8 mouse cellular contexts compared by ENCODE assay signal in genomic region chr3:95754345-95755206, GRCm38 (mm10). TPM values are rescaled to one million over a fixed set of nuclear protein-coding genes. Genes with fewer than 3 reads are reported as not detected.
DNase-seq lines count a peak whose midpoint lies in the region; ATAC-seq and TF ChIP-seq lines count a peak whose summit lies in the region.

No protein-coding gene starts in this region.

- TF ChIP-seq CTCF in ES-Bruce4 (IDR thresholded peaks at IDR 0.05; ENCODE audit: low read depth, low read length): no peak
- TF ChIP-seq CTCF in liver, postnatal 0 days (IDR thresholded peaks at IDR 0.05; ENCODE audit: low read depth): no peak

- intact Hi-C loops in heart, postnatal 10 days (cut with DNase I): no loop called here

- TF ChIP-seq POLR2A in ES-Bruce4 (IDR thresholded peaks at IDR 0.05; ENCODE audit: insufficient read depth, low read length): no peak

- H3K4me3 ChIP-seq in ES-Bruce4 (ENCODE audit: low read depth, low read length): peak overlapping the region; percentile 98
- peak overlapping the region; percentile 83 for H3K4me3 ChIP-seq in forebrain, embryonic 13.5 days
- peak overlapping the region; percentile 79 for H3K4me3 ChIP-seq in liver, postnatal 0 days (ENCODE audit: low read depth, low read length)
- peak overlapping the region; percentile 60 for H3K4me3 ChIP-seq in neural tube, embryonic 14.5 days (ENCODE audit: low read depth, low read length)

- peak; percentile 67; the same call in 1 of the 2 replicates for TF ChIP-seq EP300 in ES-Bruce4 (IDR thresholded peaks at IDR 0.05; ENCODE audit: insufficient read depth, low read depth, low read length)
- TF ChIP-seq EP300 in liver, postnatal 0 days (IDR thresholded peaks at IDR 0.05; ENCODE audit: low read depth): peak; percentile 59

- under 1% methylated on average over 30 of the region's 30 CpGs for WGBS in forebrain, embryonic 13.5 days
- WGBS in large intestine, adult 2 months: under 1% methylated on average over 30 of the region's 30 CpGs
- under 1% methylated on average over 30 of the region's 30 CpGs for WGBS in liver, postnatal 0 days (ENCODE audit: insufficient replicate concordance)
- WGBS in neural tube, embryonic 14.5 days: under 1% methylated on average over 30 of the region's 30 CpGs

- H3K9ac ChIP-seq in ES-Bruce4 (ENCODE audit: low read depth, poor library complexity, severe bottlenecking): peak overlapping the region; percentile 87
- peak overlapping the region; percentile 84 for H3K9ac ChIP-seq in forebrain, embryonic 13.5 days
- peak overlapping the region; percentile 77 for H3K9ac ChIP-seq in liver, postnatal 0 days (replicated peaks)
- peak overlapping the region; percentile 64 for H3K9ac ChIP-seq in neural tube, embryonic 14.5 days (replicated peaks; ENCODE audit: low read depth, low read length)

- no peaks in the 10 kb centered on the region for H3K27me3 ChIP-seq in ES-Bruce4 (ENCODE audit: control insufficient read depth, insufficient read depth, low read length, poor library complexity, severe bottlenecking)
- no peaks in the 10 kb centered on the region for H3K27me3 ChIP-seq in forebrain, embryonic 13.5 days
- no peaks in the 10 kb centered on the region for H3K27me3 ChIP-seq in liver, postnatal 0 days (ENCODE audit: insufficient read depth, low read length)
- no peaks in the 10 kb centered on the region for H3K27me3 ChIP-seq in neural tube, embryonic 14.5 days (ENCODE audit: control insufficient read depth, insufficient read depth, low read length)

- peaks cover 34% of the 10 kb centered on the region for H3K36me3 ChIP-seq in ES-Bruce4 (ENCODE audit: control insufficient read depth, insufficient read depth, low read length, poor library complexity, severe bottlenecking)
- peaks cover 30% of the 10 kb centered on the region for H3K36me3 ChIP-seq in forebrain, embryonic 13.5 days (ENCODE audit: poor library complexity, severe bottlenecking)
- peaks cover 26% of the 10 kb centered on the region for H3K36me3 ChIP-seq in liver, postnatal 0 days (replicated peaks; ENCODE audit: insufficient read depth, low read length)
- peaks cover 12% of the 10 kb centered on the region for H3K36me3 ChIP-seq in neural tube, embryonic 14.5 days (ENCODE audit: control insufficient read depth, insufficient read depth, low read length)

- no peaks in the 10 kb centered on the region for H3K9me3 ChIP-seq in ES-Bruce4 (replicated peaks; ENCODE audit: control insufficient read depth, insufficient read depth, low read length, poor library complexity, severe bottlenecking)
- no peaks in the 10 kb centered on the region for H3K9me3 ChIP-seq in forebrain, embryonic 13.5 days (replicated peaks)
- no peaks in the 10 kb centered on the region for H3K9me3 ChIP-seq in liver, postnatal 0 days (ENCODE audit: low read length)
- no peaks in the 10 kb centered on the region for H3K9me3 ChIP-seq in neural tube, embryonic 14.5 days (ENCODE audit: control insufficient read depth, low read length)

- peak overlapping the region; percentile 80 for H3K4me2 ChIP-seq in forebrain, embryonic 13.5 days
- peak overlapping the region; percentile 86 for H3K4me2 ChIP-seq in liver, postnatal 0 days (ENCODE audit: low read depth, low read length)
- peak overlapping the region; percentile 77 for H3K4me2 ChIP-seq in neural tube, embryonic 14.5 days (ENCODE audit: low read depth, low read length)

- no peak overlapping the region for H3K27ac ChIP-seq in ES-Bruce4 (ENCODE audit: insufficient read depth, low read length)
- peak overlapping the region; percentile 62 for H3K27ac ChIP-seq in forebrain, embryonic 13.5 days
- peak overlapping the region; percentile 75 for H3K27ac ChIP-seq in liver, postnatal 0 days (ENCODE audit: low read depth)
- H3K27ac ChIP-seq in neural tube, embryonic 14.5 days (ENCODE audit: low read depth, low read length): peak overlapping the region; percentile 24; the same call in 1 of the 2 replicates

- no peaks in the 10 kb centered on the region for H3K4me1 ChIP-seq in ES-Bruce4 (ENCODE audit: control insufficient read depth, insufficient read depth, low read length)
- H3K4me1 ChIP-seq in forebrain, embryonic 13.5 days: peaks cover 9% of the 10 kb centered on the region
- H3K4me1 ChIP-seq in liver, postnatal 0 days (ENCODE audit: insufficient read depth): peaks cover 7% of the 10 kb centered on the region; the same call in 1 of the 2 replicates
- 0 out of 2 replicates have a peak, but pooled peaks cover 5% of the 10 kb centered on the region for H3K4me1 ChIP-seq in neural tube, embryonic 14.5 days (ENCODE audit: control insufficient read depth, insufficient read depth, low read length)

- peak; percentile 100 for ATAC-seq in cerebellum, adult (ENCODE audit: insufficient number of reproducible peaks, low FRiP score, low TSS enrichment)
- ATAC-seq in forebrain, embryonic 13.5 days: peak; percentile 100
- ATAC-seq in liver, postnatal 0 days: peak; percentile 100
- ATAC-seq in neural tube, embryonic 14.5 days (ENCODE audit: low read depth): peak; percentile 99

- peak; percentile 96 for DNase-seq in heart, postnatal 10 days
- peak; percentile 81 for DNase-seq in large intestine, adult 2 months (ENCODE audit: low read depth, low spot score)
- DNase-seq in liver, postnatal 0 days: peak; percentile 91
- DNase-seq in testis, postnatal 10 days (ENCODE audit: low spot score): peak; percentile 92

RNA-seq across cellular contexts. Expression of gene Tars2, which starts 5.4 kb away (rescaled TPM):
- polyA plus RNA-seq in ES-Bruce4 (2011; ENCODE audit: insufficient read depth, insufficient read length, low read depth, missing spikeins): 74.5 and 78.3 TPM in 2 replicates
- 42.8 and 50.9 TPM in 2 replicates for polyA plus RNA-seq in forebrain, embryonic 13.5 days (2015; fragmentation: Nextera tagmentation; extraction: Ambion mirVana)
- 10 to 100 TPM; 33.5 to 39.6 TPM for total RNA-seq in heart, postnatal 10 days (2021)
- polyA plus RNA-seq in large intestine, adult 2 months (2012; rRNA removed): 30.3 and 36.2 TPM in 2 replicates
- 16.4 and 21.0 TPM in 2 replicates for polyA plus RNA-seq in liver, postnatal 0 days (2015; fragmentation: Nextera tagmentation; extraction: Ambion mirVana)
- 47.4 and 47.5 TPM in 2 replicates for polyA plus RNA-seq in neural tube, embryonic 14.5 days (2014; fragmentation: Nextera tagmentation; extraction: Ambion mirVana)

RNA-seq across cellular contexts. Expression of gene Ecm1, which starts 15.2 kb away (rescaled TPM):
- polyA plus RNA-seq in ES-Bruce4 (2011; ENCODE audit: insufficient read depth, insufficient read length, low read depth, missing spikeins): 9.9 and 17.4 TPM in 2 replicates
- polyA plus RNA-seq in forebrain, embryonic 13.5 days (2015; fragmentation: Nextera tagmentation; extraction: Ambion mirVana): 9.5 and 12.2 TPM in 2 replicates
- total RNA-seq in heart, postnatal 10 days (2021): 10 to 100 TPM; 49.2 to 59.2 TPM
- 132 and 195 TPM in 2 replicates for polyA plus RNA-seq in large intestine, adult 2 months (2012; rRNA removed)
- 81.2 and 90.1 TPM in 2 replicates for polyA plus RNA-seq in liver, postnatal 0 days (2015; fragmentation: Nextera tagmentation; extraction: Ambion mirVana)
- 7.7 and 11.3 TPM in 2 replicates for polyA plus RNA-seq in neural tube, embryonic 14.5 days (2014; fragmentation: Nextera tagmentation; extraction: Ambion mirVana)
